Comparison of ENCODE assay signal across 8 mouse cellular contexts in genomic region chr2:37765082-37765483, GRCm38 (mm10). TPM values are rescaled to one million over a fixed set of nuclear protein-coding genes. Genes with fewer than 3 reads are reported as not detected.
DNase-seq lines count a peak whose midpoint lies in the region; ATAC-seq lines count a peak whose summit lies in the region.
"Had no signal": no experiment of that assay in that cellular context is flagged by ENCODE, and none has a peak within 500 bp of the region (broad histone marks: within the 10 kb centered on the region; RNA-seq: fewer than 3 reads in every experiment).

No protein-coding gene starts in this region.

- no peak overlapping the region for H3K4me3 ChIP-seq in liver, embryonic 13.5 days (replicated peaks)
- H3K4me3 ChIP-seq: lung, embryonic 15.5 days had no signal

- H3K4me2 ChIP-seq in liver, embryonic 13.5 days: peak overlapping the region; percentile 13; the same call in 1 of the 2 replicates
- H3K4me2 ChIP-seq: lung, embryonic 15.5 days had no signal

- H3K9ac ChIP-seq in liver, embryonic 13.5 days: no peak overlapping the region
- H3K9ac ChIP-seq: lung, embryonic 15.5 days had no signal

- H3K27ac ChIP-seq in liver, embryonic 13.5 days: no peak overlapping the region
- H3K27ac ChIP-seq: lung, embryonic 15.5 days had no signal

- peaks cover 6% of the 10 kb centered on the region; the same call in 1 of the 2 replicates for H3K27me3 ChIP-seq in liver, embryonic 13.5 days
- H3K27me3 ChIP-seq: lung, embryonic 15.5 days had no signal

- ATAC-seq in liver, embryonic 13.5 days (ENCODE audit: low read depth): no peak

- DNase-seq in lung, postnatal 25 days (ENCODE audit: low spot score): peak; percentile 36
- no peak for DNase-seq in lung, postnatal 14 days
- peak; percentile 68 to 81 for DNase-seq in frontal cortex, postnatal 36 days (ENCODE audit: low spot score in 2 of 2)
- no peak for DNase-seq in liver, embryonic 13.5 days
- peak; percentile 81 for DNase-seq in telencephalon, adult 2 months (ENCODE audit: low read depth, low spot score)
- no peak for DNase-seq in cerebellum, postnatal 10 days
- no peak for DNase-seq in kidney, postnatal 14 days

- 25% methylated on average over 21 of the region's 21 CpGs for WGBS in liver, embryonic 13.5 days (ENCODE audit: insufficient replicate concordance)

- peaks cover 8% of the 10 kb centered on the region for H3K4me1 ChIP-seq in liver, embryonic 13.5 days (replicated peaks)

- H3K36me3 ChIP-seq in liver, embryonic 13.5 days: no peaks in the 10 kb centered on the region
- H3K36me3 ChIP-seq: lung, embryonic 15.5 days had no signal

- no peaks in the 10 kb centered on the region for H3K9me3 ChIP-seq in liver, embryonic 13.5 days (replicated peaks)
- H3K9me3 ChIP-seq: lung, embryonic 15.5 days had no signal

RNA-seq across cellular contexts. Expression of gene Crb2, which starts 11.0 kb away (rescaled TPM):
- 0.39 and 0.46 TPM in 2 replicates for polyA plus RNA-seq in liver, embryonic 13.5 days (2015; fragmentation: Nextera tagmentation; extraction: Ambion mirVana)

Comparison
In these comparisons a context has a peak if more than half of its experiments do, and no peak if none do; other contexts are left out.
1. DNase-seq: peak in lung, postnatal 25 days (single experiment), frontal cortex, postnatal 36 days (2 of 2) and telencephalon, adult 2 months (single experiment); none in lung, postnatal 14 days (single experiment), liver, embryonic 13.5 days (single experiment), cerebellum, postnatal 10 days (0 of 2) and kidney, postnatal 14 days (single experiment).